Mouse (Mus musculus) liver, adult (tissue): ENCODE measurements around the gene D930020B18Rik.

Experiments
- GATA4 ChIP-seq: IDR thresholded peaks from 2 replicates; pipeline ENCODE4 v1.6.1; 2014; ENCODE audit warnings: mild to moderate bottlenecking, low read length; ENCODE audit not compliant: insufficient replicate concordance

Gene D930020B18Rik

DNA sequence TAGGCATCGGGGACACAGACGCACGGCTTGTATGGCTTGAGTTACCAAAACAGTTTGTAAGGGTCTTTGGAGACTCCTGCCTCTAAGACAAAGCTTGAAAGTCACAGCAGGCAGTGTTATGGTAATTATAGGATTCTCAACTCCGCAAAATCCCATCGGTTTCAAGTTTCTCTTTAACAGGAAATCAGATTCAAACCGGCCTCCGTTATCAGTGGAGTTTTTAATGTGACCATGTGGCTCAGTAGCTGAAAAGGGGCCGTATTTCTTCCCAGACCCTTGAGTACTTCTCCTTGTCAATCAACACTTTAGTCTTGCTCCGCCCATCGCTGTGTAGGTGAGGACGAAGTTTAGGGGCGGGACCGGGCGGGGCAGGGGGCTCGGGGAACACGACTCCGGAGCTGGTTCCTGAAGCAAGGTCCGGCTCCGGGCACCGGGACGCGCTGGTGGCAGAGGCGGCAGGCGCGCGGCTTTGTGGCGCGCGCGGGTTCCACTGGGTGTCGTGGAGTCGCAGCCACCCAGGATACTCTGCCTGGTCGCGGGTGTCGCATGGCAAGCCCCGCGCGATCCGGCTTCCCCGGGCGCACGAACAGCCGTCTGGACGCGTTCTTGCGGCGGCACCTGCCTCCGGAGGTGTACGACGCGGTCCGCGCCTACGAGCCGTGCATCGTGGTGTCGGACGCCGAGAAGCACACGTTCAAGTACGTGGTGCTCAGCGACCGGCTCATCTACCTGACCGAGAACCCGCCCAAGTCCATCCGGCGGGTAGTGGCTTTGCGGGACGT is at the start of gene D930020B18Rik:
D930020B18Rik (plus strand) TSS at position 317 of the 782 bp plus-strand sequence.
- no peak for TF ChIP-seq GATA4

DNA sequence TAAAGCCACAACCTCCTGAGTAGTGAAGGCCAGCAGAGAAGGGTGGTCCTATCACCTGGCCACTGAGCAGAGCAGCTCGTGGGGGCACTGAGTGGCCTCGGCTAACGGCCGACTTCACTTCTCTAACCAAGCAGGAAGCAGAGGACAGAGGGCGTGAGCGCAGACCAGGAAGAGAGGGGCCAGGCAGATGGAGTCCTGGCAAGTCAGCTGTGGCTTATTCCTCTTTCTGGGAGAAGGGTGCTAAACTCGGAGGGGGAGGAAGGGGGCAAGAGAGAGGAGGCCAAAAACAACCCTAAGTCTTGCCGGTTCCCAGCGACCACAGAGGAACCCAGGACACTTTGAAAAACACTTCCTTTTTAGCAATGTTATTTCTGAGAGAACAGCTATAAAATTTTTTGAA is 44.8 kb upstream of the D930020B18Rik start:
- TF ChIP-seq GATA4: no peak

DNA sequence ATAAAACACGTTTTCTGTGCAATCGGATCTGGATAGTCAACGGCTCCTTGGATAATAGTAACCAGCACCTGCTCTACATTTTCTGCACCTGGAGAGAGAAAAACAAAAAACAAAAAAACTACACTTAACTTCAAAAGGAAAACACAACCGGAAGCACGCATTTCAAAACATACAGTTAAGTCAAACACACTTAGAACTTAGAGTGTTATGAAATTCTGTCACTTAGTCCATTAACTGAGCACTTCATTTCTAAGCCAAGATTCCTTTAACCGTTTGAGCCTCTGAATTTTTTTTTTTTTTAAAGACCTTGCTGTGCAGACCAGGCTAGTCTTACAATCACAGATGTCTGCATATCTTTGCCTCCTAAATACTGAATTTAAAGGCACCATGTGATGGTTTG is 40.1 kb upstream of the D930020B18Rik start:
- no peak for TF ChIP-seq GATA4

DNA sequence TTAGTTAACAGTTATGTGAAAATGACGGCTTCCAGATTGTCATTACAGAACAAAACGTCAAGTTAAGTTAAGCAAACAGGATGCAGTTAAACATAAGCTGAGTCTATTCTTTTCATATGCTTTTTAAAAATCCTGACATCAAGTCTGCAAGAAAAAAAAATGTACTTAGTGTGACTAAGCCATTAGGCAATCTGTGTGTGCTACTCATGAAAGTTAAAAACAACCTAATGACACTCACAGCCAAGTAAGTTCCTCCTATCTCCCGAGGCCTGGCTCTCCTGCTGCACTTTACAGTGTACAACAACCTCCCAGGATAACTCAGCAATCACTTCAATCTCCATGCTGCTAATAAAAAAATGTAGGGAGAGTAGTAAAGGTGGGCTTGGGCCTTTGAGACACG is 37.8 kb upstream of the D930020B18Rik start:
- no peak for TF ChIP-seq GATA4

DNA sequence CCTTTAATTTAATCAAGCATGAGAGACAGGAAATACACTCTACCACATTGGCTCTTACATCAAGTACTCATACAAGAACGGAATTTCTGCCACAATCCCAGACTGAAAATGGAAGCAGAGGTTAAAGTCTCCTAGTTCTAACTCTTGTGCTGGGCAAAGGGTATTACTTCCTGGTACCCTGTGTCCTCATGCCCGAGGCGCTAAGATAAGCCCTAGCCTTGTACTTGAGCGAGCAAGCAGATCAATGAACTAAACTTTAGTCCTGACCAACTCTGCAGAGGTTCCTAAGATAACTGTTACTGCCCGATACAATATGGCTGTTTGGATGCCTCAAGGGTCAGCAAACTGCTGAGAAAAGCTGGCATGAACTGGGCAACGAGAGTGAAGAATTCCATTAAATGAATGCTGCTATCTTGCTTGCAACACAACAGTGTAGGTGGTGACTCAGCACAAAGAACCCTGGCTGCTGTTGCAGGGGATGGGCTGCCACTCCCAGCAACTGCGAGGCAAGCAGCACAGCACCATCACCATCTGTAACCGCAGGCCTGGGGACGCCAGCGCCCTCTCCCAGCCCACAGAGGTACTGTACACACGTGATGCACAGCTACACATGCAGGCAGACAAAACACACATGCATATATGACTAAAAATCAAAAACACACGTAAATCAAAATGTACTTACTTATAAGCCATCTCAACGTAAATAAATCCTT is 36.6 kb upstream of the D930020B18Rik start:
- no peak for TF ChIP-seq GATA4

DNA sequence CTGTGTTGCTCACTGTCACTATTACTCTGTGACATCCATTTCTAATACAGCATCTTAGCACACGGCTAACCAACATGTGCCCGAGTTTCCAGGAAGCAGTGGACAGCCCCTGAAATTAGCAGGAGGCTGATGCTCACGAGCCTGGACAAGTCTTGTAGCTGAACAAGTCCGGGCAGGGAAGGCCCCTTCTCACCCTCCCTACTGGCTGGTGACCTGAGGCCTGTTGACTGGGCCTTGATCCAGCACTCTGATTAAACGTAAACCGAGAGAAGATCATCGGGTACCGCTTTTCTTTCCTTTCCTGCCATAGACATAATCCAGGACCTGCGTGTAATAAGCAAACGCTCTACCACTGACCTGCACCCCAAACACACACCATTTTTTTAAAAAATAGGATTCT is 33.2 kb upstream of the D930020B18Rik start:
- TF ChIP-seq GATA4: no peak

DNA sequence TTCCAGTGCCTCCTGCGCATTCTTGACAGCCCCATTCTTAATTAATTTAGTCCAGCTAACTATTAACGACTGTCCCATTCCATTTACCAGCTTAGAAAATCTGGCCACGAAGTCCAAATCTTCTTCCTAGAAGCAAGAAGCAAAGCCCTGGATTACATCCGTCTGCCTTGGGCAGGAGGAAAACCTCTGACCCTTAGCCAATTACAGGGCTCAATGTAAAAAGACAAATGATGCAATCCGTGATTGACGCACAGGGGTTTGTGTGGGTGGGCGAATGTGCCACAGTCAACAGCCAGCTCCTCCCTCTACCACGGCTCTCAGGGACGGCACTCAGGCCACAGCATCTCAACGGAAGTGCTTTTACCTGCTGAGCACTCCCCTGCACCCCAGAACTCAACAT is 29.8 kb upstream of the D930020B18Rik start:
- TF ChIP-seq GATA4: no peak

DNA sequence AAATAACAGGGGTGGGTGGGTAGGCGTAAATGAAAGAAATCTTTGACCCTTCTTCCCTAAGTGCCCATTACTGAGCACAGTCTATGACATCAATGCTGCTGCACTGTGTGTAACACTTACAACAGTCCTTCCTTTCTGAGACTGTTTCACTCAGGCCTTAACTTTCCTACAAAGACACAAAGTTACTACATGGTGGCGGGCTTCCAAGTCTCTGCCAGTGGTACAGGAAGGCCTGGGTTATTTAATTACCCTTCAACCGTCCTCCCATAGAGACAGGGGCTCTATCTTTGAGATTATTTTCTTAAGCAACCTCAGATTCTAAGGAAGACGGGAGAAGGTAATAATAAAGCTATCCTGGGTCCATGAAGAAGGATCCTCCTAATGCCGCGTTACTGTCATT is 28.9 kb upstream of the D930020B18Rik start:
- no peak for TF ChIP-seq GATA4

DNA sequence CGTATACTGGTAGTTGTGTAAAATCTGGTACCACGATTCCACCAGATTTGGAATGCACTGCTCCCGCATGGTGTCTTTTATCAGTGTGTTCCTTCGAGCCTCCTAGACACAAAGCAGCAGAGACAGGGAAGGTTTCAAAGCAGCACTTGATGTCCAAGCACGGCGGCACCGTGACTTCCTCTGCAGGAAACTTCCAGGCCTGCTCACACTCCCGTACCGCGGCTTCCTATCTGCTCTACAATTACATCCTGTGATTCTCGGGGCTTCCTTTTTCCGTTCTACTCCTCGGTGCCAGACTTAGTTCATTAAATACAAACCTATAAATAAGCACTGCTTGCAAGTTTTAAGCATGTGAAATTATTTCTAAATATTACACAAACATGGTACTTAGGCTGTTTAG is 27.8 kb upstream of the D930020B18Rik start:
- TF ChIP-seq GATA4: peak; percentile 88

DNA sequence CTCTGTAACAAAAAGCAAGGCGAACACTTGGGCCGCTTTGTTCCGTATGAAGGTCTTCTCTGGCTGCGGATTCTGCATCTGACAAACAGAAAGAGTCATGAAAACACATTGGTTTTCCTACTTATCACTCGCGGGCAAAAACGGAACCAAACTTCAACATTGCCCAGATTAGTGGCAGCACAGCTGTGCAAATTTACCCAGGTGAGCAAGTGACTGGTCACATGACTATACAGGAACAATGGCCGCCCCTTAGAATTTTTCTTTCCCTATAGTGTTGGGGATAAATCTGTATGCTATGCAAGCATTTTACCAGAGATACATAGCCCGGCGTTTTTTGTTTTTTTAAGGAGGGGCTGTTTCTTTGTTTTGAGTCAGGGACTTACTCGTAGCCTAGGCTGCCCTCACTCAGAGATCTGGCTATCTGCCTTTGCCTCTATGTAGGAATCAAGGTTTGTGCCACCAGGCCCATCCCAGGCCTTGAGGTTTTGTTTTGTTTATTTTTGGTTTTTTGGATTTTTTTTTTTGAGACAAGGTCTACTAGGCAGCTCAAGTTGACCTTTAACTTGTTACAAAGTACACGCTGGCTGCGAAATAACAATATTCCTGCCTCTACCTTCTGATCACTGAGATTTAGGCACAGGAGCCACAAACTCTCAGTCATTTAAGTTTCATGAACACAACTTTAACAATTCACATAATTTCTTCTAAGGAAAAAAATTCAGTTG is 26.1 kb upstream of the D930020B18Rik start:
- TF ChIP-seq GATA4: no peak

DNA sequence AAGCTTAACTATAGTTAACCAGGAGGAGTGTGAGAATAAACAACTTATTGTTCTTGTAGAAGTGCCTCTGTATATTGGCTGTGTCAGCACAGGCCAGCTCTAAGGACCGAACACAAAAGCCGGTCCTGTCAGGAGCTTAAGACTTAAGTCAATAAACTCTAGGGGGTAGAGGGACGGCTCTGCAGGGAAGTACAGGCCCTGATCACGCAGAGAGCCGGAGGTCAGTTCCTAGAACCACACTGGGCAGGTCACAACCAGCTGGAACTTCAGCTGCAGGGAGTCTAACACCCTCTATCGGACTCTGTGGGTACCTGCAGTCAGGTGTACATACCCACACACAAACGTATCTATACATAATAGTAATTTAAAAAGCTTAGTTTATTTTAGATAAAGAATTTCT is 25.5 kb upstream of the D930020B18Rik start:
- no peak for TF ChIP-seq GATA4

DNA sequence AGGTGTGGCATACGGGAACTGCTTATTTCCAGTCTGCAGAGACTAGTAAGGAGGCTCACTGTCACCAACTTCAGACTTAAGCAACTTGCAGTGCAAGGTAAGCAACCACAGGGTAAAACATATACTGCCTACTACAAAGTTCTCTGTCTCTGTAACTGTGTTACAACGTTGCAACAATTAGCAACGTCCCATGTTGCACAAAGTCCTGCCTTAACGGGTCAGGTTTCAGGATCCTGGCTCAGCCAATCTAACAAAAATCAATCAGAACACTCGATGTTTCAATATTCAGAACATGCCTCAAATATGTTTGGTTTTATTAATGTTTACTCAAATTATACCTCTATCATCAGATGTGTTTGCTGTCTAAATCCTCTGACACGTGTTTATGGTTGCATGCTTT is 19.0 kb upstream of the D930020B18Rik start:
- no peak for TF ChIP-seq GATA4

DNA sequence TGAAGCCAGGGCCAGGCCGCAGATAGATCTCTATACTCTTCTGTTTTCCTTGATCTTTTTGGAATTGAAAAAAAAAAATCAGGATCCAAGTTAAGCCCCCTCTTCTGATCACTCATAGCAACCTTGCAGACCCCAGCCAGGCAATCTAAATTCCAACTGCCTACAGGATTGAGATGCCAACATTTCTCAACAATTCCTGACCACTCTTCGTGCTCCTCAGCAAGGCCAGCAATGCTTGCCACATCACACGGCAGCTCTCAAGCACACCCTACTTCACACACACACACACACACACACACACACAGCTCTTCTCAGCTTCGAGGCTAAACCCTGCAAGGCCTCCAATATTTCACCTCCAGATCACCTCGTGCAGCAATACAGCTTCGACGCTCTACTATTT is 17.7 kb upstream of the D930020B18Rik start:
- no peak for TF ChIP-seq GATA4

DNA sequence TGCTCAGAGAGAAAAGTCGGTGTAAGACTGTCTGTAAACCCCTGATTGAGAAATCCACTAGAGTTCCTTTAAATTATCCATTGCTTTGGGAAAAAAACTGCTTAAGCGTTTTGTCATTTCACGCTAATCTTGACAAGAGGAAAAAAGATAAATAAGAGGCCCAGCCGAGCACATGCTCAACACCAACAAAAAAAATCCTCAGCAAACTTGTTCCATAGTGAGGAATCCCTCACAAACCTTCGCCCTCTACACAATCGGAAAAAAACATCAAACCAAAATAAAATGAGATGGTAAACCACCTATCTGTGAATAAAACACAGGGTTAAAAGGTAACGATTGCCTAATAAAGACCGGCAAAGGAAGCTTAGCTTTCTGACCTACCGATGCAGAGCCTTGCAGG is 16.4 kb upstream of the D930020B18Rik start:
- TF ChIP-seq GATA4: no peak

DNA sequence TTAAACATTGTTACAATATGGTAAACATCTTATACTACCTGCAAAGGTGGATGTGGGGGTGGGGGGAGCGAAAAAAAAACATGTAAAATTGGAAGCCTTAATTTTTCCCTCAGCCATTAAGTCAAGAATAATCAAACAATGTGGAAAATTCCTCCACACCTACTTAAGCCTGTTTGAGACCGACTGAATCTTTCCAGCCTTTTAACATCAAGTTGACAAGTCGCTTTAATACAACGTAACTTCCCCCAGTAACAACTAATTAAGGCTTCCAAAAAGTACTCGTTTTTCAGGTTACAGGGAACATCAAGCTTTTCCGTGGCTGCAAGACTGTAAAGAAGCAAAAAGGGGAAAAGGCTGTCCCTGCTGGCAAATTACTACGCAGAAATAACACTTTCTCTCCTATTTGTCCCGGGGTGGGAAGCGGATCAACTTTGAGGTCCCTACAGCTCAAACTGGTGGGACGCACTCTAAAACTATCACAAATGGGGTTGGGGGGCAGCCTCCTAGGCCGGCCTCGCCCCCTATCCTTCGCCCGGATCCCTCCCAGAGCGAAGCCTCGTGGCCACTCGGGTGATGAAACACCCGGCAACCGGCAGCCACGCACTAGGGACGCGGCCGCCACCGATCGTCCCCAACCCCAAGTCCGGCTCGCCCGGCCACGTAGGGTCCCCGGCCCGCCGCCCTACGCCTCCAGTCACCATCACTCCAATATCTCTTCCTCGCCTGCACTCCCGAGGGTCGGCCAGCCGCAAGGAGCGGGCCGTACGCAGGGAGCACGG is 15.8 kb upstream of the D930020B18Rik start:
- no peak for TF ChIP-seq GATA4
